Mouse (Mus musculus) stomach, embryonic 16.5 days (tissue): Measurements from ENCODE around the gene Sae1. TPM values are rescaled to one million over a fixed set of nuclear protein-coding genes. Genes with fewer than 3 reads are reported as not detected.

ENCODE experiments used
- ATAC-seq: fragments of 200-750 bp; cut with Nextera tagmentation; 2 replicates; pipeline ENCODE4 v1.8.0; 2017; ENCODE audit warnings: moderate number of reproducible peaks, moderate TSS enrichment; ENCODE audit not compliant: insufficient read depth, low FRiP score
- H3K27ac ChIP-seq: fragments of 300-500 bp; sonication (generic); 2 replicates; pipeline ENCODE4 v1.5.1; 2014; ENCODE audit warnings: low read length
- H3K27me3 ChIP-seq: fragments of 300-500 bp; sonication (generic); 2 replicates; pipeline ENCODE4 v1.6.1; 2014; ENCODE audit warnings: low read length, control low read depth, mixed read lengths; ENCODE audit not compliant: control insufficient read depth, insufficient read depth
- H3K36me3 ChIP-seq: fragments of 300-500 bp; sonication (generic); 2 replicates; pipeline ENCODE4 v1.6.1; 2014; ENCODE audit warnings: low read length; ENCODE audit not compliant: control insufficient read depth, insufficient read depth
- H3K4me1 ChIP-seq: fragments of 300-500 bp; sonication (generic); 2 replicates; pipeline ENCODE4 v1.6.1; 2014; ENCODE audit warnings: low read length, control low read depth, mixed read lengths; ENCODE audit not compliant: control insufficient read depth, insufficient read depth
- H3K4me2 ChIP-seq: fragments of 300-500 bp; sonication (generic); 2 replicates; pipeline ENCODE4 v1.6.1; 2014; ENCODE audit warnings: low read depth, low read length, mixed read lengths
- H3K4me3 ChIP-seq: fragments of 300-500 bp; sonication (generic); replicated peaks from 2 replicates; pipeline ENCODE4 v1.5.1; 2014; ENCODE audit warnings: mild to moderate bottlenecking, low read length
- H3K9ac ChIP-seq: fragments of 300-500 bp; sonication (generic); 2 replicates; pipeline ENCODE4 v1.6.1; 2014; ENCODE audit warnings: low read length
- H3K9me3 ChIP-seq: fragments of 300-500 bp; sonication (generic); replicated peaks from 2 replicates; pipeline ENCODE4 v1.6.1; 2016; ENCODE audit warnings: low read length, control low read depth; ENCODE audit not compliant: control insufficient read depth
- WGBS: fragments of 180-500 bp; shearing (Covaris S2); extraction: QIAGEN DNeasy Blood & Tissue Kit; methylation state at CpG from one replicate; pipeline ENCODE4 v1.1.7; 2014; 5-methylcytosine and 5-hydroxymethylcytosine counted together
- polyA plus RNA-seq: library from polyadenylated mRNA; unstranded; fragments of >200 nt; fragmentation: Nextera tagmentation; extraction: Ambion mirVana; gene quantifications from 2 replicates; pipeline ENCODE4 v1.2.1, GENCODE M21; 2015

The Sae1 gene
- polyA plus RNA-seq, 1 experiment from 2014 or later = 256 TPM

DNA sequence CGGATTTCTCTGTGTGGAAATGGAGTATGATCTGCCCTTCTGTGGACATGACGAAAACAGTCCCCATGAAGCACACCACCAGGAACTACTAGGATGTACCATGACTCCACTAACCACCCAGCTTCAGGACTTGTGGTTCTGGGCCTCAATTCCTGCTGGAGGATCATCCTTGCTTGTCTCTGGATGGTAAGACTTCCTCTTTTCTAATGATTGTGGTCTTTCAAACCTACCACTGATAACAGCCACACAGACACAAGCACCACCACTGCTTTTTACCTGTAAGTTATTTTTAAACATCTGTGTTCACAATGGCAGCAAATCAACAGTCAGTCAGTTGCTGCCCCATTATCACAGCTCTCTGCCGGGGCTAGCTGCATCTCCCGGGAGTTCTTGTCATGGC is 42.3 kb downstream of the Sae1 start:
- Histone ChIP-seq H3K36me3 (no peaks in the 10 kb centered on the region), H3K27ac (no peak overlapping the region)
- WGBS = 83% methylated on average over 4 of the region's 4 CpGs

DNA sequence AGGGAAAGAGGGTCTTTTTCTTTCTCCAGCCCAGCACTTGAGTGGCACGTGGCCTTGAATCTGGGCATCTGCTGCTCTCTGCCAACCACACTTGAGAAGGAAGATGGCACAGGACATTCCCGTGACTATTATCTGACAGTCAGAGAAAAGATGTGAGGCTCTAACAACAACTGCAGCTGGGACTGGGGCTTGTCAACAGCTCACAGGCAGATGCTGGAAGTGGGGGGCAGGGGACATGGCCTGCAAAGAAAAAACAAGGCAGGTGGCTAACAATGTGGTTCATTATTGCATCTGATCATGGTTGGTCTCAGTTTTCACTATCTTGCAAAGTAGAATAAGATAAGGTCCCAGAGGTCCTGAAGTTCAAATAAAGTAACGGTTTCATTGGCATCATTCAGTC is 43.0 kb downstream of the Sae1 start:
- no peak overlapping the region for H3K27ac ChIP-seq
- WGBS = 79% methylated on average over 3 of the region's 3 CpGs
- no peak overlapping the region for H3K9ac ChIP-seq
- H3K27me3 ChIP-seq = no peaks in the 10 kb centered on the region
- H3K36me3 ChIP-seq = no peaks in the 10 kb centered on the region
- no peaks in the 10 kb centered on the region for H3K9me3 ChIP-seq
- H3K4me3 ChIP-seq = no peak overlapping the region
- H3K4me1 ChIP-seq = no peaks in the 10 kb centered on the region
- ATAC-seq = no peak
- no peak overlapping the region for H3K4me2 ChIP-seq

More for the DNA sequence above, 42.3 kb downstream of the Sae1 start:
- Histone ChIP-seq H3K4me2 (no peak overlapping the region), H3K4me1 (no peaks in the 10 kb centered on the region), H3K9ac (no peak overlapping the region), H3K9me3 (no peaks in the 10 kb centered on the region), H3K4me3 (no peak overlapping the region), H3K27me3 (no peaks in the 10 kb centered on the region)
- no peak for ATAC-seq

DNA sequence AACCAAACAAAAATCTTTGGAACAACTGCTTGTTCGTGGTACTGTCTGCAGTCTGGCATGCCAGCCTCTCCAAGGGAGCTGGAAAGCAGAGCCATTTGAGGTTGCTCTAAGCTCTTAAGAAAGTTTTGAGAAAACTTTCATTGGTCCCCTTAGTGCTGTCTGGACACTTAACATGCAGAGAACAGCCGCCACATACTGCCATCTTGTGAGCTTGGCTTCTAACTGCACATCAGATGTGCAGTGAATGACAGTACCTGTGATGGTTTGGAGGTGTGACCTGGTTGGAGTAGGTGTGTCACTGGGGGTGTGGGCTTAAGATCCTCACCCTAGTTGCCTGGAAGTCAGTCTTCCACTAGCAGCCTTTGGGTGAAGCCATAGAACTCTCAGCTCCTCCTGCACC is 49.9 kb downstream of the Sae1 start:
- Histone ChIP-seq H3K36me3 (peaks cover 12% of the 10 kb centered on the region), H3K27me3 (no peaks in the 10 kb centered on the region), H3K9ac (no peak overlapping the region), H3K4me3 (no peak overlapping the region), H3K4me1 (no peaks in the 10 kb centered on the region), H3K4me2 (no peak overlapping the region), H3K9me3 (no peaks in the 10 kb centered on the region), H3K27ac (no peak overlapping the region)
- ATAC-seq = no peak
- WGBS = 72% methylated on average over 2 of the region's 2 CpGs

DNA sequence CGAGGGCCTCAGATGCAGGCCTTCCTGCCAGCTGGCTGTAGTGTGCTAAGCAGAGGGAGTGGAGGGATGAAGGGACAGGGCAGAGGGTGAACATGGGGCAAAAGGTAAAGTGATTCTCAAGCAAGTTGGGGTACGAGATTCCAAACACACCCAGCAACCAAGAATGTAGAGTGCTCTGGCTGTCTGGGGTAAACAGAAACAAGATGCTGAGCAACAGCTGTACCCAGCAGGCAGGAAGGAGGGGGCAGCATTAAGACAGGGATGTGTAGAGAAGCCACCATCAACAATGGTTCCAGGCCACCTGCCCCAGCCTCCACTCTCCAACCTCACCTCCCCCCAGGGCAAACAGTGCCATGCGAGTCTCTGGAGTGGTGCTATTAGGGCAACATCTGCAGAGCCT is 58.5 kb downstream of the Sae1 start:
- WGBS = 74% methylated on average over 3 of the region's 3 CpGs
- Histone ChIP-seq H3K4me1 (peaks cover 4% of the 10 kb centered on the region), H3K27ac (no peak overlapping the region), H3K4me2 (no peak overlapping the region), H3K27me3 (no peaks in the 10 kb centered on the region), H3K4me3 (no peak overlapping the region), H3K9ac (no peak overlapping the region), H3K9me3 (no peaks in the 10 kb centered on the region), H3K36me3 (peaks cover 11% of the 10 kb centered on the region; the same call in 1 of the 2 replicates)
- no peak for ATAC-seq

DNA sequence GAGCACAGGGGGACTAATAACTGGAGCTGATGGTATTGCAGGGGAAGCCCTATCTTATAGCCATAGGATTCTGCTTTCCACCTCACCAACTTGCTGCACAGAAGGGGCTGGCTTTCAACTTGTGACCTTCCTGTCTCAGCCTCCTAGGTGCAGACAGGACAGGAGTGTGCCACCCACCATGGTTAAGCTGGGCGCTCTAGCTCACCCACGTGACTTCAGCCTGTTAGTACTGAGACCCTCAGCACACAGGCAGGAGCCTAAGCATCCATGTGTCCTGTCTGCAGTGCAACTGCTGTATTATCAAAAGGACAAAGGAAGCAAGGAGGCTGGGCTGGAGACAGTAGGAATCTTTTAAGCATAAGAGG is 61.0 kb downstream of the Sae1 start:
- no peaks in the 10 kb centered on the region for H3K9me3 ChIP-seq
- H3K27me3 ChIP-seq = no peaks in the 10 kb centered on the region
- no peak overlapping the region for H3K27ac ChIP-seq
- ATAC-seq = no peak; the same call in 1 of the 2 replicates
- H3K4me2 ChIP-seq = no peak overlapping the region
- WGBS = 91% methylated on average over 2 of the region's 2 CpGs
- peaks cover 4% of the 10 kb centered on the region for H3K4me1 ChIP-seq
- H3K9ac ChIP-seq = no peak overlapping the region
- peaks cover 11% of the 10 kb centered on the region; the same call in 1 of the 2 replicates for H3K36me3 ChIP-seq
- no peak overlapping the region for H3K4me3 ChIP-seq

DNA sequence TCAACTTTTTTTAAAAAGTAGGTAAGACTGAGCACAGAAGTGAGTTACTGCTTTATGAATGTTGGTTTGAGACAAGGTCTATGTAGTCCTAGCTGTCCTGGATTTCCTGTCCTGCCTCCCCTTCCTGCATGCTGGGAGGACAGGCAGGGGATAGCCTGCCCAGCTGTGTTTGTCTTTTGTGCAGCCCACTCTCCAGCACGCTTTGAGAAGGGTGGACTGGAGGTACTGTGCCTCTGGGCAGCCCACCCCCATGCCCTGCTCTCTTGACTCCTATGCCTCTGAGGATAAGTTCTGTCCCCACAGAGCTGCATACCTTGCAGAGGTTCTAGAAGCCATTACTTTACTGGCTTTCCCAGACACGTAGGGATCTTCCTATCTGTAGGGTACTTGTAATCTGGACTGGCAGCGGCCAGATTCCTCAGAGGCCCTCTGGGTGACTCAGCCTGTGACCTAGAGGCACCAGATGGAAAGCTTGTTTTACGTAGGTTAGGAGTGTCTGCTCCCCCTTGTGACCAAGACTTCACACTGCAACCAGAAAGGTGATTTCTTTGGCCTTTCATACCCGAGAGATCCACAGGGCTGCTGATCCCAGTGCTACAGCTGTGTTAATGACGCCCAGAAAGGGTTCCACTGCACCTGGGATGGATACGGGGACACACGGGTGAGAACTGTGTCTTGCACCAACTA is 61.5 kb downstream of the Sae1 start:
- Histone ChIP-seq H3K27ac (peak overlapping the region; percentile 77), H3K9me3 (no peaks in the 10 kb centered on the region), H3K4me2 (no peak overlapping the region), H3K27me3 (no peaks in the 10 kb centered on the region), H3K4me3 (no peak overlapping the region), H3K9ac (peak overlapping the region; percentile 46; the same call in 1 of the 2 replicates), H3K4me1 (peaks cover 4% of the 10 kb centered on the region), H3K36me3 (peaks cover 11% of the 10 kb centered on the region; the same call in 1 of the 2 replicates)
- 14% methylated on average over 8 of the region's 8 CpGs for WGBS
- ATAC-seq = peak; percentile 74; the same call in 1 of the 2 replicates

DNA sequence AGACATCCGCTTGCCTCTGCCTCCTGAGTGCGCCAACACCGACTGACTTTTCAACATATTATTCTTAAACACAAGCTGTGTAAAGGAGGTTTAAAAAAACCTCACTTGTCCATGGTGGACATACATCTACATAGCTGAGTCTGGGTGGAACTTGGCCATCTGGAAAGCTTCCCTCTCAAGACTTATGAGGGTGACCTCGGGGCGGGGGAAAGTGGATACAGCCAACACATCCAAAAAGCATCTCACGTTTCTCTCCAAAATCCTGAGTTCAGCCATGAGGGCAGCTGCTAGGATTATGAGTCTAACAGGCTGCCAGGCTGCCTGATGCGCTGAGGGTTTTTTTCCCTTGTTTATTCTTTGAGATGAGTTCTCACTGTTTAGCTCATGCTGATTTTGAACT is 62.9 kb downstream of the Sae1 start:
- Histone ChIP-seq H3K36me3 (0 out of 2 replicates have a peak, but pooled peaks cover 4% of the 10 kb centered on the region), H3K27ac (peak overlapping the region; percentile 3; the same call in 1 of the 2 replicates), H3K4me3 (no peak overlapping the region), H3K9ac (no peak overlapping the region), H3K9me3 (no peaks in the 10 kb centered on the region), H3K4me2 (no peak overlapping the region), H3K27me3 (no peaks in the 10 kb centered on the region), H3K4me1 (peaks cover 4% of the 10 kb centered on the region)
- ATAC-seq = no peak
- 55% methylated on average over 7 of the region's 7 CpGs for WGBS

DNA sequence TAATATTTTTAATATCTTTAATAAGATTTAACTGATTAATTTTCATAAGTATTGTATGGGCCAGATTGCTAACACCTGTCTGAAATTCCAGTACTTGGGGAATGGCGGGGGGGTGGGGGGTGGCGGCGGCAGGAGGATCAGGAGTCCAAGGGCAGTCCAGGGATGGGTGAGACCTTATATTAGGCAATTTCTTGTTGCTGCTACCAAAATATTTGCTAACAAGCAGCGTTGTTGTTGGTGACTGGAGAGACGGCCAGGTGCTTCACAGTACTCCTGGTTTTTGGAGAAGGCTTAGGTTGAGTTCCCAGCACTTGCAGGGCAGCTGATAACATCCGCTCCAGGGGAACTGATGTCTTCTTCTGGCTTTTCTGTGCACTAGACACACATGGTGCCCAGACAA is 67.1 kb downstream of the Sae1 start:
- no peak overlapping the region for H3K4me2 ChIP-seq
- H3K9me3 ChIP-seq = no peaks in the 10 kb centered on the region
- no peak for ATAC-seq
- no peak overlapping the region for H3K9ac ChIP-seq
- no peaks in the 10 kb centered on the region for H3K27me3 ChIP-seq
- no peaks in the 10 kb centered on the region for H3K4me1 ChIP-seq
- H3K36me3 ChIP-seq = no peaks in the 10 kb centered on the region
- H3K27ac ChIP-seq = no peak overlapping the region
- H3K4me3 ChIP-seq = no peak overlapping the region
- WGBS = 88% methylated on average over 6 of the region's 6 CpGs

DNA sequence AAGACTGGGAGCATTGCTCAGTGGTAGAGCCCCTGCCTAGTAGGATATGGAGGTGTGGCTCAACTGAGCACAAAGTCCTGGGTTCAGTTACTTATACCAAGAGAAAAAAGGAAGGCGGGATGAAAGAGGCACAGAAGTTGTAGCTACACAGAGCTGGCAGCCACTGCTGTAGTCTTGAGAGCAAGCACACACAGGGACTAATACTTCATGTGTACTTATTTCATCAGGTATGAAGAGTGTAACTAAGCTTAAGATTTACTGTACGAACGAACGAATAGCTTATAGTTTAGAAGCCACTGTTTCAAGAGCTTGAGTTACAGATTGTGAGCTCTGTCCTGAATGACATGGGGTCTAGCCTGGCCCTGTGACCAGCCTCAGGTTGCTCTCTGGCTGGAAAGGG is 68.4 kb downstream of the Sae1 start:
- ATAC-seq = no peak

More for the DNA sequence above, 68.4 kb downstream of the Sae1 start:
- Histone ChIP-seq H3K4me2 (no peak overlapping the region), H3K9me3 (no peaks in the 10 kb centered on the region), H3K27ac (no peak overlapping the region), H3K36me3 (no peaks in the 10 kb centered on the region), H3K4me3 (no peak overlapping the region), H3K27me3 (no peaks in the 10 kb centered on the region), H3K9ac (no peak overlapping the region), H3K4me1 (peaks cover 3% of the 10 kb centered on the region; the same call in 1 of the 2 replicates)
- WGBS = 90% methylated on average over 4 of the region's 4 CpGs
